Mouse (Mus musculus) cerebellum, postnatal 36 days (tissue): Measurements from ENCODE around the gene Foxd2.

Experiments
- DNase-seq, 2 experiments: peaks; one replicate each; pipeline ENCODE4 v3.0.0; 2021 to 2022; ENCODE audit warnings: mixed read lengths in 2 of 2

Gene Foxd2

DNA sequence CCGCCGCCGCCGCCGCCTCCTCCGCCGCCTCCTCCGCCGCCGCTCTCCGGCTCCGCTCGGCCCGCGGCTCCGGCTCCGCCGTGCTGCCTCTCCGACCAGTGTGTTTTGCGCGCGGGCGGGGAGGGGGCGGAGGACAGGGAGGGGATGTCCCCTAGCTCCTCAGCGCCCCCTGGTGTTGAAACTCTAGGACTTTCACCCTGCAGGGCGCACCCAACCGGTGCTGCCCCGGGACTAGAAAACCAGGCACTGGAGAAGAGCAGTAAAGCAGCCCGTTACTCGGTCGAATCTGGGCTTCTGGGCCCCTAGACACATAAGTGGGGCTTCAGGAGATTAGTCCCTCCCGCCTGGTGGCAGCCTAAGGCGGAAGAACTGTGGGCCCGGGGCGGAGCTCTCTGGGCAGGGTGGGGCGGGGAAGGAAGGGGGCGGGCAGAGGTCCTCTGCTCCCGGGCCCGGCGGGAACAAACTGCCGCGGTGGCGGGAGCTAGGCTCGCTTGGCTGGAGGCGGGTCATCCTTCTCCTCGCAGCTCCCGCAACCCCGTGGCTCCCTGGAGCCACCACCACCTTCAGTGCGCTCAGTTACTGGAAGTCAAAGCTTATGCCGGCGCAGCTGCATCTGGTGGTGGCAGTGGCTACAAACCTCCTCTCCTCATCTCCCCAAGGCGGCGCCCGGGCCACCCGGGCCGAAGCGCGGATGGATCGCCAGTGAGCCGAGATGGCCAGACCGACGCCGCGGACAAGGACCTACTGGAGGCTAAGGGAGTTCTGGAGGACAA is at the start of gene Foxd2:
TSS of gene Foxd2 (minus strand) at position 45 of the 773 bp plus-strand sequence.
- DNase-seq, result peak; percentile 40 to 57

DNA sequence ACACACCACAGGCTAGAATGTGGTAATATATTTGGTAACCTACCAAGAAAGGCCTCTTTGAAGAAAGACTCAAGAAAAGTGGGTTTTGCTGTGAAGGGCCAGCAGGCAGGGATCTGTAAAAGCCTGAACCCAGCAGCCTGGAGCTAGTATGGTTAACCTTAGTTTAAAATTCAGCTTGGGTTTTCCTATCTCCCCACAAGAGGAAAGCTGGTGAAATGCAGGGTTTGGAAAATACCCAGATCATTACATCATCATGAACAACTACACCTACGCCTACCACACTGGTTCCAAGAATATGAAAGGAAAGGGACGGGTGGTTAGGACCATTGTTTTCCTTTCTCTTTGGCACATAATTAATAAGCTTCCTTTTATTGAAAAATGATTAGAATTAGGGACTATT is 49.6 kb upstream of the Foxd2 start:
- DNase-seq, result no peak

DNA sequence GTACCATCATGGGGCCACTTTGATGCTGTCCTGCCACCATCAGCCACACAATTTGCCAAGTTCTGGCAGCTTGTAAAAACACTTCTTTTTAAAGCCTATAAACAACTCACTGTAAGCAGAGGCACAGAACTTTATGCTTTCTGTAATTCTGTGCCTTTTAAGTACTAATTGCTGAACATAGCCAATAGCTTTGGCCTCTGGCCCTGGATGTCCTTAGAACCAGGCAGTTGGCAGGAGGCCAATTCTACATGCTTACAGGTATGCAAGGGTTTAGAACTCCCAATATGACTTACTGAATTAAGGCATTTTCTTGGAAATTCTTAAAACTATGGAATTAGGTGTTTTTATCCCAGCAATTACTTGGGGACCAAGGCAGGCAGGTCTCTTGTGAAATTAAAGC is 48.7 kb upstream of the Foxd2 start:
- peak in 1 of 2 experiments; percentile 22 for DNase-seq

DNA sequence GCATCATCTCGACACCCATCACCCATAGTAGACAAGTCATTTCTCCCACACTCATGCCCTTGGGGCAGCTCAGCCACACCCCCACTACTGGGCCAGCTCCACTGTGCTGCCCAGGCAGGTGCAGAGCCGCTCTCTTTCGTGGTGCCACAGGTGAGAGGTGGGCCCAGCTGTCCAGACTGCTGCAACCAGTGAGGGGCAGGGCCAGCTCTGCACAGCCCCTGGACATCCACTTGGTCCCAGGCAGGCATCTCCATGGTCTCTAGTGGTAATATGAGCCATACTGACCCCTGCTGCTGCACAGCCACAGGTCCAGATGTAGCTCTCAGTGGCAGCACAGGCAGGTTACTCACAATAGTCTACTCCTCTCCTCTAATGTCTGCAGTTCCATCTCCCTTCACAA is 44.5 kb upstream of the Foxd2 start:
- DNase-seq, result no peak

DNA sequence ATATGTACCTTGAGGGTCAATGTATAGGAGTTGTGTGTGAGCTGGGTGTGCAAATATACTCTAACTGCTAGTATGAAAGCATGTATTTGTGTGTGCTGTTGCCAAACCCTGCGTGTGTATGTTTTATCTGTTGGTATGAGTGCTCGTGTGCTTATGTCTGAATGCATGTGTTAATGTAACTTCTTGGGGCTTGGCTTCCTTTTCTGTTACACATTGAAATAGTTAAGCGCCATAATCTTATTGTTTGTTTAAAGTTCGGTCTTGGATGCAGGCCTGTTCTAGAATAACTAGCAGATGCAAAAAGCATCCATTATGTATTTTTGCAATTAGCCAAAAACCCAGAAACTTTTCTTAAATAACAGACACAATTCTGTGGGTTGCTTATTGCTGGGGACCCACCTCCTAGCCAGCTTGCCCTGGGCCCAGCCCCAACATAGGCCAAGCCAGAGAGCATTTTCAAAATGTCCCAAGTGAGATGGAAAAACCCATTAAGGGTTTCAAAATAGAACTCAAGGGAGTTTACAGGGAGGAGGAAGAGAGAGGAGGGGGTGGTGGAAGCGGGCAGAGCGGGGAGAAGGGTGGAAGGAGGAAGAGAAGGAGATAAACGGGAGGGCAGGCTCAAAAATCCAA is 39.3 kb upstream of the Foxd2 start:
- DNase-seq, result no peak

DNA sequence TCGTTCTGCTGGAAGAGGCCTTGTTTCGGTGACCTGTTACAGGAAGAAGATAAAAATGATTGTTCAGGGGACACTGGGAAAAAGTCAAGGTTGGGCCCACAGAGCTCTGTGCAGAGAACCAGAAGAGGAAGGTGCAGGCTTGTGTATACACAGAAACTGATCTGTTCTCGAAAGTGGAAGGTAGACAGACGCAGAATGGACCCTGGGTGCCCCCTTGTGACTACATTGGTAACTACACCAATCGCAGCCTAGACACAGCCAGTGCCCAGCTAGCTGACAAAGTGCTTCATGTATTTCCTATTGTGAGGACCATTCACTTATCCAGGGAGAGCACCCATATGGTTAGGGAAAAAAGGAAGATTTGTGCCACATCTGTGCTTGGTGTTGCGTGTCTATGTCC is 38.7 kb upstream of the Foxd2 start:
- peak; percentile 66 to 73 for DNase-seq

DNA sequence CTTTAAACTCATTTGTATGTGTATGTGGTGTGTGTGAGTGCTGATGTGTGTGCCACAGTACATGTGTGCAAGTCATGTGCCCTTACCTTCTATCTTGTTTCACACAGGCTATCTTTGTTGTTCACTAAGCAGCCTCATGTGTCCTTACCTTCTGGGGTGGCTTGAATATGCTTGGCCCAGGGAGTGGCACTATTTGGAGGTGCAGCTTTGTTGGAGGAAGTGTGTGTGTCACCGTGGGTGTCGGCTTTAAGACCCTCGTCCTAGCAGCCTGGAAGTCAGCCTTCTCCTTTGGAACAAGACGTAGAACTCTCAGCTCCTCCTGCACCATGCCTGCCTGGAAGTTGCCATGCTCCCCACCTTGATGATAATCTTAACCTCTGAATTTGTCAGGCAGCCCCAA is 37.7 kb upstream of the Foxd2 start:
- no peak for DNase-seq

DNA sequence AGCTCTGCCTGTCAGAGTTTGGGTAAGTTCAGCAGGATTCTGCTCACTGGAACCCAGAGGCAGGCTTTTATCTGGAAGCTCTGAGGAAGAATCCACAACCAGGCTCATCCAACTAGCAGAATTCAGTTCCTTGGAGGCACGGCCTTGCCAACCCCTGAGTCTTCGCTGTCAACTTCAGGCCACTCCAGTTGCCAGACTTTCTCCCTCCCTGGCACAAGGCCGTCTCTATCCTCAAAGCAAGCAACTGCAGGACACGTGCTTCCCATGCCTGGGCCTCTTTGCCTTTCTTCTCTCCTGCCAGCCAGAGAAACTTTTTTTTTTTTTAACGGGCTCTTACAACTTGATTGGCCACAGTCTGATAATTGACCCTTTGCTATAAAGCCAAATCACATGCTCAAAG is 36.3 kb upstream of the Foxd2 start:
- DNase-seq, result no peak

DNA sequence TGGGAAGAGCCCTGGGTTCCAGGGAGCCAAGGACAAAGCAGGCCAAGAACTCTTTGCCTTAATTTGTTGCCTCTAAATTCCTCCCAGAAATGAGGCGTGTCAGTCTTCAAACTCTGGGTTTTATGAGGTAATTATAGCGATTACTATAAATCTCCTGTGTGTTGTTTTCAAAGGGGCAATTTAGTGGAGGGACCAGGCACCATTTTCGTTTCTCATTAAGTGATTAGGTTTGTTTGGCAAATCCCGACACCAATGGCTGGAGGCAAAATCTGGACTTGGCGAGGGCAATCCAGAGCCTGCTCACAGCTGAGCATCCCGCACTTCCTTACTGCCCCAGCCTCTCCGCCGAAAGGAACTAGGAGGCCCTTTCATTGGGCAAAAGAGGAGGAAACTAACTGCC is 33.9 kb upstream of the Foxd2 start:
- DNase-seq, result no peak

DNA sequence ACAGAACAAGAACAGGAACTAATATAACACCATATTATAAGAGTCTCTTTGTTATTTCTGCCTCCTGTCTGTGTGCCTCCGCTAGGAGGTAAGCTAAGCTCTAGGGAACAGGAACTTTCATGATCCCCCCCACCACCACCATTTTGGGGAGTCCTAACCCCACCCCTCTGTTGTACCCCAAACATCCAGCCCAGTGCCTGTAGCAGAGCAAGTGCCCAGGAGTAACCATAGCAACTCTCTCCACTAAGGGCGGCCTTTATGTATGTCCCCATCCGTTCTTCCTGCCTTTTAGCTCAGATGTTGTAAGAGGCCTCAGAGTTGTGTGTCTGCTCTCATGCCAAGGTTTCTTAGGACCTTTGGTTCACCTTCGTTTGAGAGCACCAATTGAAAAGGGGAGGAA is 33.4 kb upstream of the Foxd2 start:
- no peak for DNase-seq

DNA sequence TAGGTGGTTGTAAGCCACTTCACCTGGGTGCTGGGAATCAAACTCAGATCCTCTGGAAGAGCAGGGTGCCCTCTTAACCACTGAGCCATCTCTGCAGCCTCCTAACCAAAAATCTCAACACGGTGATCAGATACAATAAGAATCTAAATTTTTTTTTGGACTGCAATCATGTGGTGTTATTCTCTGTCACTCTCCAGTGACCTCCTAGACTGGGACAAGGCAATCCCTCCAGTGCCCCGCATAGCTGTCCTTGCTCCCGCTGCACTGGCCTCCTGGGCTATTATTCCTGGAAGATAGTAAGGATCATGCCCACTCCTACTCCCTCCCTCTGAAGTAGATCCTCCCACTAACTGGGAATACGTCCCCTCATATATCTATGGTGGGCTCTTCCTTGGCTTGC is 32.6 kb upstream of the Foxd2 start:
- DNase-seq, result no peak

DNA sequence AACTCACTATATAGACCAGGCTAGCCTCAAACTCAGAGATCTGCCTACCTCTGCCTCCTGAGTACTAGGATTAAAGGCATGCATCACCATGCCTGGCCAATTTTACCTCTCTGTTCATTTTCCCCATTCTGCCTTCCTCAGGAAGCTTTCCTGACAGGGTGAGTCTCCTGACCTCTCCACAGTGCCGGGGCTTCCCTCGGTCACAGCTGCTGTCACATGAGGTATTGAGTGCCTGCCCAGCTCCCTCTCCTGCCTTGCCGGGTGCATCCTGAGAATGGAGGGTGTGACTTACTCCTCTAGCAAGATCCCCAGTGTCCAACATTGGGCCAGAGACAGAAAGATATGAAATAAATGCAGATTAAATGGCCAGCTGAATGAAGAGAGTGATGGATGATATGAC is 29.6 kb upstream of the Foxd2 start:
- DNase-seq, result no peak

DNA sequence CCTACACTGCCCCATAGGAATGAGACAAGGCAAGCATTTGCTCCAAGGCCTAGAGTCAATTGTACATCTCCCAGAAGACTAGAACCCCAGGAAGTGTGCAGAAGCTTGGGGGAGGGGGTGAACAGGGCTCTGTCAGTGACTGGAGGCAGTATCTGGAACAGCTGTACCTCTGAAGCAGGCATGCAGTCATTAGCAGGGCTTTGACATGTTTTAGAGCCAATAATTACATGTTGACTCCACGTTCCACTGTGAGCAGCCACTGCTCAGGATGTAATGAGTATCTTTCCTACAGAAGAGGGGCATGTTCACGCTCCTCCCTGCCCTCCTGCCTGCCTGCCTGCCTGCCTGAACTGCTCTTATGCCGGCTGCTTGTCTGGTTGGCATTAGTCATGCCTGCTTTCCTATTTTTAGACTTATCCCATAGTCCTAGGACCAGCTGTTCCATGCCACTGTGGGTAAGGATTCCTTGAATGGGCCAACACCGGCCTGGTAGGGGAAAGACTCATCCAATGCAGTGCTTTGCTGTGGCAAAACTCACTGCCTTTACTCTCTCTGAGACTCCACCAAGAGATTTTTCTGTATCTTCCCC is 28.9 kb upstream of the Foxd2 start:
- DNase-seq, result no peak

DNA sequence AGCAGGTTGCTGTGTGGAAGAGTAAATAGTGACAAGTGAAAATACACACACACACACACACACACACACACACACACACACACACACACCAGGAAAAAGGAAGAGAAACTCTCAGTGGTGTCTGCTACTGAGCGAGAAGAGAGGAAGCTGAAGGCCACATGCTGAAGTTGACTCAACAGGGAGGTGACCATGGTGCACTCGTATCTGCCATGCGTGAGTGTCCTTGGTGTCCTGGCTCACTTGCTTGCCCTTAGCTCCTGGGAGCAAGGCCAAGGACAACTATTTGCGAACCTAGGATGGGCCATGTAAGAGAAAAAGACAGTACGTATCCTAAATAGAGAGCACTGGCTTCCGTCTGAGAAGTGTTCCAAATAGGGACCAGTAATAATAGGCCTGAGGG is 25.5 kb upstream of the Foxd2 start:
- DNase-seq, result no peak

DNA sequence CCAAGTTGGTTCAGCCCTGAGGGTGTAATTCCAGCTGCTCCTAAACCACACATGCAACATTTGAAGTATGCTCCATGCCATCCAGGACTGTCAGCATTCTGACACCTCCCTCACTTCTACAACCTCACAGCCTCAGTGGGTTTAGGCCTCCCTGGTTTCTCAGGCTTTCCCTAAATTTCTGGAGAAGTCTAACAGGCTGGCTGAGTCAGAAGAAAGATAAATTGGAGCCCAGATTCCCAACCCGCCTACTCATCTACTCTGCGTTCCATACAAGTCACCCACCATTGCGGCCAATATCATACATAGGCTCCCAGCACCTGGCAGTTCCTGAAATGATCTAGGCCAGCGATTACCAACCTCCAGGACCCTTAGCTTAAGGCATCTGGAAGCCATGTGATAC is 24.1 kb upstream of the Foxd2 start:
- DNase-seq, result no peak

DNA sequence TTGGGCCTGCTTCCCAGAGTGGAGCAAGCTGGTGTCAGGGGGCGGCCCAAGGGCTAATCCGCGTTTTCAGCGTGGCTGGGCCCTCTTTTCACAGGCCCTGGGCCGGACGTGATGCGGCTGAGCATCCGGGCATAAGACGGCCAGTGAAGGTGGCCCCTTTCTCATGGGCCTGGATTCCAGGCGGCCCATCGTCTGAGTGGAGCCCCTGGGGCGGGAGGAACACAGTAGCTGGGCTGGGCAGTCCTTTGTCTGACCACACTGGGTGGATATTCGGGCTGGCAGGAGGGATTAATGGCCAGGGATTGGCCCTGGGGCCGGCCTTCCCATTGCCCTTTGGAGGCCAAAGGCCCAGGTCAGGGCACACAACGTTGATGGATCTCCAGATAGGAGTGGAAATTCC is 20.5 kb upstream of the Foxd2 start:
- DNase-seq, result no peak

DNA sequence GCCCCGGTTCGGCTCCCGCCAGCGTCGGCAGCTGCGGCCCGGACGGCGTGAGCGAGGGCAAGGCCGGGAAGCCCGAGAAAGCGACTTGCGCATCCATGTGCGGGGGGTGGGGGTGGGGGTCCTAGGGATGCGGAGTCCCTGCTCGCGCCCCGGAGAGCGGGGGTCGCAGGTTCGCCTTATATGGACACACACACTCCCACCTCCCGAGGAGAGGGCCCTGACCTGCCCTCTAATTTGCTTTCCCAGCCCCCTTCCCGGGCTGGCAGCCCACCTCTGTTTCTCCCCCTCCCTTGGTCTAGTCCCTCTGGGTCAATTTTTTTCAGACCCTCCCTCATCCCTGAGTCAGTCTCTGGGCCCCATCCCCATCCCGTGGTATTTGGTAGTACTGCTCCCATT is 17.2 kb upstream of the Foxd2 start, which contains the start of gene Foxe3:
TSS of gene Foxe3 (minus strand) at position 97 of the 396 bp plus-strand sequence.
- no peak for DNase-seq

DNA sequence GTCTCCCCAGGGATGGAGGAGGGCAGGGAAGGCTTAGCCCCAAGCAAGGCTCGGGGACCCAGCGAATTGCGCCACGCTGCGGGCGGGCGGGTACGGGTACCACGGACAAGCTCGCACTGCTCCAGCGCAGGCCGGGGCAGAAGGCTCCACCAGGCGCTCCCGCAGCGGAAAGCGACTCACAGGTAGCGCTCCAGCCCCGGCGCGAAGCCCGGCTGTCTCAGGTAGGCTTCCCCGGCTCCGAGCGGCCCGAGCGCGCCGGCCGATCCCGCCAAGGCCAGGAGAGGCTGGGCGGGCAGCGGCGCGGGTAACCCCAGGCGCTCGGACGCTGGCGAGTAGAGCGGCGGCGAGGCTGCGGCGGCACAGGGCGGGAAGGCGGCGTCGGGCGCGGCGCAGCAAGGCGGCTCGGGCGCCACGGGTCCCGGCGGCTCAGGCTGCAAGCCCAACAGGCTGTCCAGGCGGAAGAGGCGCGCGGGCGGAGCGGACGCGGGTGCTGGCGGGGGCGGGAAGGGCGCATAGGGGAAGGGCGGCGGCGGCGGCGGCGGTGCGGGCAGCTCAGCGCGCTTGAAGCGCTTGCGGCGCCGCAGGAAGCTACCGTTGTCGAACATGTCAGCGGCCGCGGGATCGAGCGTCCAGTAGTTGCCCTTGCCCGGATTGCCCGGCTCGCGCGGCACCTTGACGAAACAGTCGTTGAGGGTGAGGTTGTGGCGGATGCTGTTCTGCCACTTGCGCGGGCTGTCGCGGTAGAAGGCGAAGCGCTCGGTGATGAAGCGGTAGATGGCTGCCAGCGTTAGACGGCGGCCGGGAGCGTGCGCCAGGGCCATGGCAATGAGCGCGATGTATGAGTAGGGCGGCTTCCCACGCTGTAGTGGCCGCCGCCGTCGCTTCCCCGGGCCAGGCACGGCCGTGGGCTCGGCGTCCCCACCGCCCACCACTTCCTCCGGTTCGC is 16.6 kb upstream of the Foxd2 start:
- no peak for DNase-seq

DNA sequence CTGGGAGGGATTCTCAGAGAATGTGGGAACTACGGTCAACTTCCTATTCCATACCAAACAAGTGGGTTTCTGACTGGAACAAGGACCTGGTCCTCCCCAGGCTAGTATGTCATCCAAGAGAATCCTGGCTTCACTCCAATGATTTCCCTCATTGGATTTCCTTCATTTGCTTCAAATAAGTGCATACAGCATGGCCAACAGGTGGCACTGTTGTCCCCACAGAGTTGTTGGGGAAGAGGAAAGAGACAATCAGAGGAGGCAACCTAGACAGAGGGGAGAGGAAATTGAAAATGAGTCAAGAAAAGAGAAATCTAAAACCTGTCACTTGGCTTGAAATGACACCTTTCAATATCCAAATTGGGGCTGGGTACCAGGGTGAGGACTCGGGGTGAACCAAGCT is 8.4 kb upstream of the Foxd2 start:
- DNase-seq, result no peak

DNA sequence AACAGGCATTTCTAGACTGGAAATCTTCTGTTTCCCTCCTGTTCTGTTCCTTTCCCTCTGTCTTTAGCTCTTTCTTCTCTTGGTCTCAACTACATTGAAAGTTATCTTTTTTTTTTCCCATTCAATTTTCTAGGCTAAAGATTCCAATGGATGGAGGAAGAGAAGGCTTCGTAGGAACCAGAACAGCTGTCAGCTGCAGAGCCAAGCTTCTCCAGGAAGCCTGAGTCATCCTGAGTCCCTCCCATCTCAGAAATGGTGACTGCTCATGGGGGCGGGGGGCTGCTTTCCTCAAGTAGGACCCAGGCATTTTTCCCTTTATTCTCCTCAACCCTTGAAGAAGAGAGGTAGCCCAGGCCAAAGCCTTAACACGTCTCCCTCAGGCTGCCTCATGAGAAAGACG is 7.4 kb upstream of the Foxd2 start:
- no peak for DNase-seq

DNA sequence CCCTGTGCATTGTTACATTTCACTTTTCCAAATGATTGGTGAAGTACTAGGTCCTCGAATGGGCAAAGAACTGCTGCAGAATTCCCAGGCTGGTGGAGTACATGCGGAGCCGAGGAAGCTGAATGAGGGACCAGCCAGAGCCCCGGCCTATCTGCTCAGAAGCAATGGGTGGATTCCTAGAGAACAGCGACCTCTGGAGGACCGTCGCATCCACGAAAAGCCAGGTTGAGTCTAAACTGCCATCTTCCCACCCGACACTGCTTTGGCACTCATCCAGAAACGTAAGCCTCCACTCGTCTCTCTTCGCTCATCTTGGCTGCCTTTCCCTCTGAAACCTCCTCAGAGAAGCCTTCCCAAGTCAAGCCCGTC is 4.9 kb upstream of the Foxd2 start:
- peak in 1 of 2 experiments; percentile 26 for DNase-seq

DNA sequence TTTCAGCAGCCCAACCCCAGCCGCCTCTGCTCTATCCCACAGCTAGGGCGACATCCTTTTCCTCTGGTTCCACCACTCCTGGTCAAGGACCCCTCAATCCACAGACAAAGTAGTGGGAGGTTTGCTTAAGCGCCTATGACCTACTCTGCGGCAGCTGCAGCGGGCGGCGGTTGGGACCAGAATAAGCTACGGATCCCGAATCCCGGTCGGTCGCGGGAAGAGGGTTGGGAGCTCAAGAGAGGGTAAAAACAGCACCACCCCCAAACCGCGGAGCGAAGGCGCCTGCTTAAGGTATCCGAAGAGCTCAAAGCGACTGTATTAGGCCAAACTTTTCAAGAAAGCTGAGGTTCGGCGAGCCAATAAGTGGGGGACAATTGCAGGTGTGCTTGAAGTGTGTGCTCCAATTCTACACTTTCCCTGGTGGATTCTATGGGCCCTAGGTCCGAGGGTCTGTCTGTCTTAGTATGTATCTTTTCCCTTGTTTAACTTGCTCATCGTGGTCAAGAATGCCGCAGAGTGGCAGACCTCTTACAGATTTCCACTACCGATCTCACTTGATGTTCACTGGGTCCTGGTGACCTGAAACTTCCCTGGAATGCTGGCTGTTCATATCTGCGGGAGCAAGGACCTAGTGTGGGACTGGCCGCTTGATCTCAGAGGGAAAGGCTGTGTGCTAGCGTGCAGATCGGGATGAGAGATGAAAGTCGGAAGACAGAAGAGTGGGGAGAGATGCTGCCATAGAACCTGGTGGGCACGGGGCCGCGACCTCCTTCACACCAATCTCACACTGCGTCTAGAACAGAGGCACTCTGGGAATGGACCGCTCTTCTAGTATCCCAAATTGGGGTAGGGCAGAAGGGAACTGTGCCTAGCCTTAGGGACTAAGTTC is 4.3 kb upstream of the Foxd2 start:
- no peak for DNase-seq
